Comparison of ENCODE assay signal across 8 mouse cellular contexts in the genomic region with DNA sequence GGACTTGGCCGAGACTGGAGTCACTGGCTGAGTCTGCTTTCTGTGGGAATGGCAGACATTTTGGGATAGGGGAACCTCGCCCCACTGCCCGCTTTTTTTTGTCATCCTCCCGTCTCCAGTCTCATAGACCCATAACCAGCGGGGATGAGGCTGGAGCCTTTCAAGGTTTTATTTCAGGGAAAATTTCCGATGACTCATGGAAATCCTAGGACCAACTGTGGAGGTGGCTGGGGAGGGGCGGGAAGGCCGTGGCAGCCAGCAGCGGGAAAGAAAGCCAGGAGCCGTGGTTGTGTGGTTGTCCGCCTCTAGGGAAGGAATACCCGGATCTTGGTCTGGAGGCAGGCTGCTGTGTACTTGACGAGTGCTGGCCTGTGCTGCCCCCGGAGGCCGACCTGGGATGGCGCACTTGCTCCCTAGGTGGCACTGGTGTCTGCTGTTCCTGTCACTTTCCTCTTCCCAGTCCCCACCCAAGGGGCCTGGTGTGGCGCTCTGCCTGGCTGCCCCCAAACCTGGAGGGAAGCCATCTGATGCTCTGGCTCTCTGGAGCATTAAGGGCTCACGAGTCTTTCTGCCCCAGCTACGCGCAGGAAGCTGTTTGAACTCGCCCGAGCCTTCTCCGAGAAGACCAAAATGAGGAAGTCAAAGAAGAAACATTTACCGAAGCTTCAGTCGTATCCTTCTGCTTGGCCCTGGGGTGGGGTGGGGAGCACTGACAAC. TPM values are rescaled to one million over a fixed set of nuclear protein-coding genes. Genes with fewer than 3 reads are reported as not detected.
DNase-seq lines count a peak whose midpoint lies in the region; ATAC-seq and TF ChIP-seq lines count a peak whose summit lies in the region.

No protein-coding gene starts in this region.

- 12% methylated on average over 25 of the region's 25 CpGs for WGBS in bone marrow, adult 2 months
- WGBS in heart, embryonic 13.5 days: 12% methylated on average over 25 of the region's 25 CpGs
- 12% methylated on average over 25 of the region's 25 CpGs for WGBS in liver, embryonic 11.5 days

- DNase-seq in B cell, adult 2 months: peak; percentile 89 to 92
- DNase-seq in kidney, postnatal 10 days: peak; percentile 90
- peak; percentile 78 for DNase-seq in liver, embryonic 11.5 days (ENCODE audit: low spot score)
- DNase-seq in spleen, postnatal 4 days (ENCODE audit: low spot score in 2 of 2): peak; percentile 69 to 84

- peak overlapping the region; percentile 67 for H3K4me3 ChIP-seq in bone marrow, adult 2 months (replicated peaks; ENCODE audit: control insufficient read depth, low read depth, low read length)
- H3K4me3 ChIP-seq in heart, embryonic 13.5 days: peak overlapping the region; percentile 31
- peak overlapping the region; percentile 26 for H3K4me3 ChIP-seq in liver, embryonic 11.5 days (ENCODE audit: low read depth, low read length)
- no peak overlapping the region for H3K4me3 ChIP-seq in myocyte

- H3K36me3 ChIP-seq in heart, embryonic 13.5 days: peaks cover 28% of the 10 kb centered on the region
- H3K36me3 ChIP-seq in liver, embryonic 11.5 days (ENCODE audit: control insufficient read depth, insufficient read depth, low read length): no peaks in the 10 kb centered on the region
- H3K36me3 ChIP-seq in myocyte (ENCODE audit: control insufficient read depth, insufficient read depth): peaks cover 4% of the 10 kb centered on the region

- H3K4me1 ChIP-seq in bone marrow, adult 2 months (ENCODE audit: control insufficient read depth, insufficient read depth, low read length): no peaks in the 10 kb centered on the region
- H3K4me1 ChIP-seq in heart, embryonic 13.5 days: peaks cover 26% of the 10 kb centered on the region
- peaks cover 10% of the 10 kb centered on the region for H3K4me1 ChIP-seq in liver, embryonic 11.5 days (replicated peaks; ENCODE audit: control insufficient read depth, insufficient read depth, low read length)

- no peak overlapping the region for H3ac ChIP-seq in myocyte (ENCODE audit: control insufficient read depth, insufficient read length)

- peak overlapping the region; percentile 63 for H3K4me2 ChIP-seq in heart, embryonic 13.5 days
- H3K4me2 ChIP-seq in liver, embryonic 11.5 days: peak overlapping the region; percentile 62
- peak overlapping the region; percentile 68 for H3K4me2 ChIP-seq in myocyte (ENCODE audit: low read depth)

- peak overlapping the region; percentile 74 for H3K9ac ChIP-seq in heart, embryonic 13.5 days
- peak overlapping the region; percentile 21; the same call in 1 of the 2 replicates for H3K9ac ChIP-seq in liver, embryonic 11.5 days (ENCODE audit: low read depth, low read length)

- H3K9me3 ChIP-seq in heart, embryonic 13.5 days: no peaks in the 10 kb centered on the region
- H3K9me3 ChIP-seq in liver, embryonic 11.5 days (ENCODE audit: control insufficient read depth, low read length): no peaks in the 10 kb centered on the region

- ATAC-seq in erythroid progenitor cell, adult 5-6 weeks (replicated peaks; ENCODE audit: low FRiP score, poor library complexity, severe bottlenecking): peak; percentile 57; the same call in 1 of the 2 replicates
- ATAC-seq in heart, embryonic 13.5 days (ENCODE audit: extremely low read depth, insufficient number of reproducible peaks, low FRiP score, low TSS enrichment): peak; percentile 72; the same call in 1 of the 2 replicates
- peak; percentile 82 for ATAC-seq in liver, embryonic 11.5 days (replicated peaks; ENCODE audit: low FRiP score)

- TF ChIP-seq CTCF in bone marrow, adult 2 months (IDR thresholded peaks at IDR 0.05; ENCODE audit: control insufficient read depth, insufficient read depth, low read length): peak; percentile 88

- peak overlapping the region; percentile 62 for H3K27ac ChIP-seq in bone marrow, adult 2 months (ENCODE audit: control insufficient read depth, insufficient read depth, low read depth, low read length, poor library complexity)
- H3K27ac ChIP-seq in heart, embryonic 13.5 days (replicated peaks): peak overlapping the region; percentile 73
- no peak overlapping the region for H3K27ac ChIP-seq in liver, embryonic 11.5 days (ENCODE audit: low read depth, low read length)

- no peaks in the 10 kb centered on the region for H3K79me2 ChIP-seq in myocyte (ENCODE audit: control insufficient read depth, insufficient read depth)

- peaks cover 26% of the 10 kb centered on the region for H3K27me3 ChIP-seq in heart, embryonic 13.5 days (replicated peaks)
- H3K27me3 ChIP-seq in liver, embryonic 11.5 days (replicated peaks; ENCODE audit: control insufficient read depth, insufficient read depth, low read length): peaks cover 28% of the 10 kb centered on the region
- no peaks in the 10 kb centered on the region for H3K27me3 ChIP-seq in myocyte (ENCODE audit: control insufficient read depth, insufficient read depth, insufficient read length)

- TF ChIP-seq POLR2A in bone marrow, adult 2 months (IDR thresholded peaks at IDR 0.05; ENCODE audit: borderline replicate concordance, control insufficient read depth, low read depth, low read length): no peak
- TF ChIP-seq POLR2A in myocyte (IDR thresholded peaks at IDR 0.05; ENCODE audit: insufficient read length, low read depth): peak; percentile 34

TF ChIP-seq in myocyte, 11 proteins besides CTCF, POLR2A, EP300 and RAD21:
- peak; percentile 53 for TF ChIP-seq E2F4 (IDR thresholded peaks at IDR 0.05; ENCODE audit: insufficient read depth)
- TF ChIP-seq TCF12 (IDR thresholded peaks at IDR 0.05; ENCODE audit: insufficient read depth, poor library complexity, severe bottlenecking): no peak
- TF ChIP-seq SRF (IDR thresholded peaks at IDR 0.05; ENCODE audit: control insufficient read depth, insufficient read length, low read depth): peak; percentile 41
- no peak for TF ChIP-seq CEBPB (IDR thresholded peaks at IDR 0.05; ENCODE audit: insufficient read depth, poor library complexity, severe bottlenecking)
- peak; percentile 12 to 78 (median 30) for TF ChIP-seq MYOG (IDR thresholded peaks at IDR 0.05; ENCODE audit: control insufficient read depth in 1 of 3, insufficient read depth in 1 of 3, insufficient read length in 2 of 3, low read depth in 2 of 3)
- no peak for TF ChIP-seq USF1 (IDR thresholded peaks at IDR 0.05; ENCODE audit: low read depth)
- TF ChIP-seq MYOD1 (IDR thresholded peaks at IDR 0.05; ENCODE audit: control insufficient read depth in 1 of 3, insufficient read length in 2 of 3, low read depth in 2 of 3): peak in 2 of 3 experiments; percentile 65
- TF ChIP-seq REST (IDR thresholded peaks at IDR 0.05; ENCODE audit: insufficient read depth, insufficient read length): no peak
- no peak for TF ChIP-seq TCF3 (IDR thresholded peaks at IDR 0.05; ENCODE audit: insufficient read length, low read depth)
- peak; percentile 76 for TF ChIP-seq POLR2AphosphoS2 (IDR thresholded peaks at IDR 0.05; ENCODE audit: insufficient read length, low read depth)
- no peak for TF ChIP-seq MAX (IDR thresholded peaks at IDR 0.05; ENCODE audit: low read depth)
TF ChIP-seq in myocyte: peak in this region for 5.

RNA-seq across cellular contexts. Expression of a gene that starts 16.6 kb away (rescaled TPM):
- 16.2 and 38.2 TPM in 2 replicates for polyA plus RNA-seq in bone marrow, adult 2 months (2011; ENCODE audit: insufficient read depth, insufficient read length, low replicate concordance, missing spikeins)
- 18.7 and 24.3 TPM in 2 replicates for total RNA-seq in erythroid progenitor cell, adult 5-6 weeks (2015; ENCODE audit: low replicate concordance)
- 15.8 and 23.1 TPM in 2 replicates for total RNA-seq in erythroid progenitor cell, adult 5-6 weeks (2017; ENCODE audit: low replicate concordance)
- 76.0 and 82.1 TPM in 2 replicates for polyA plus RNA-seq in heart, embryonic 13.5 days (2015; fragmentation: Nextera tagmentation; extraction: Ambion mirVana)
- polyA plus RNA-seq in liver, embryonic 11.5 days (2014; fragmentation: Nextera tagmentation; extraction: Ambion mirVana): 73.7 and 79.5 TPM in 2 replicates
- 319 TPM for polyA plus RNA-seq in myocyte (2012; fragmentation: generic; extraction: Trizol)
